Mouse (Mus musculus): ENCODE results near the gene Ccr7.

Gene Ccr7

DNA sequence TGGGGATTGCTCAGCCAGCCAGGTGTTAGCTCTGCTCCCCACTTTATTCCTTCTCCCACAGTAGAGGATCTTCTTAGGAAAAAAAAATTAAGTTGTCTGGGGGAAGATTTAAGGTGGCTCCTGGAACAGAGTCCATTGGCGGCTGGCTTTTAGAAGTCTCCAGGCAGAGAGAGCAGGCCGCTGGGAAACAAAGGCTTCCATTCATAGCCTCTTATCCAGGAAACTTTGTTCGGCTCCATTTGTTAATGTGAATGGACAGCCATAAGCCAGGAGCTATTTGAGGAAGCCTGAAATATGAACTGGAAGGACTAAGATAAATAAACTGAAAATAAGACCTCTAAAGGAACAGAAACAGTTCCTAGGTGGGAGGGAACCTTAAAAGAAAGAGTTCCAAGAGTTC is 41.8 kb downstream of the Ccr7 start:
- DNase-seq, result no peak

DNA sequence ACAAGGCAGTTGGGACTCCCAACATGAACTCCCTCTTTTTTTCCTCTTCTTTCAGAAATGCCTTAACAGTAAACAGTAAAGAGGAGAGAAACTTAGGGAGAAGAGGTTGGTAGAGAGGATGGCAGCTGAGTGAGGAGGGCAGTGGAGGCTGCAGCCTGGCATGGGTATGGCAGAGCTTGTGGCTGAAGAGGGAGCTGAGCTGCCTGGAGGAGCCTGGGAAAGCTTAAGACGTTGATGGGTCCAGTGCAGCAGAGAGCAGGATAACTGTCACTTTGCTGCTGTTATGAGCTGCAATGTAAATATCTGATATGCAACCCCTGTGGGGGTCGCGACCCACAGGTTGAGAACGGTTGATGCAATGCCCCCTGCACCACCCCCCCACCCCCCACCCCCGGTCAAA is 42.2 kb downstream of the Ccr7 start:
- DNase-seq, result no peak

DNA sequence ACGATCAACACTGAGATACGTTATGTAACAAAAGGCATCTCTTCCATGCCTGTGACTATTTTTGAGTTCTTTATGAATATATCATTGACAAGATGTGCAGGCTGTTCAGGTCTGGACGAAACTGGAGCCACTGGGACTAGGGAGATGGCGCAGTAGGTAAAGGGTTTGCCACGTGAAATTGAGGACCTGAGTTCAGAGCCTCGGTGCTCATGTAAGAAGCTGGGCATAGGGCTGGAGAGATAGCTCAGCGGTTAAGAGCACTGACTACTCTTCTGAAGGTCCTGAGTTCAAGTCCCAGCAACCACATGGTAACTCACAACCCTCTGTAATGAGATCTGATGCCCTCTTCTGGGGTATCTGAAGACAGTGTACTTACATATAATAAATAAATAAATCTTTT is 43.2 kb downstream of the Ccr7 start:
- DNase-seq, result no peak

DNA sequence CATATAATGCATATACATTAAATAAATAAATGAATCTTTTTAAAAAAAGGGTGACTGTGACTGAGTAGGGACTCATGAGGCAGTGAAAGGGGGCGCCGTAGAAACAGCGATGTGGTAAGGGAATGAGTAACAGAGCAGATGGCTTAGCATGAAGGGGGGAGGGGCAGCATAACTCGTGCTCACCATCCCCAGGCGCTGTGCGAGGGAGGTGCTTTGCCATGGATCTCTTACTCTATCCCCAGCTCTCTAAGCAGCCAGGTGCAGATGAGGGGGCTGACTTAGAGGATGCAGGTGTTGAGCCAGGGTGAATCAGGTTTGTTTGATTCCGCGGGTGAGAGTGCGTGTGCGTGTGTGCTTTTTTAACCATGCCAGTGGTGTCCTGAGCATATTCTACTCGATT is 43.7 kb downstream of the Ccr7 start:
- no peak for DNase-seq

DNA sequence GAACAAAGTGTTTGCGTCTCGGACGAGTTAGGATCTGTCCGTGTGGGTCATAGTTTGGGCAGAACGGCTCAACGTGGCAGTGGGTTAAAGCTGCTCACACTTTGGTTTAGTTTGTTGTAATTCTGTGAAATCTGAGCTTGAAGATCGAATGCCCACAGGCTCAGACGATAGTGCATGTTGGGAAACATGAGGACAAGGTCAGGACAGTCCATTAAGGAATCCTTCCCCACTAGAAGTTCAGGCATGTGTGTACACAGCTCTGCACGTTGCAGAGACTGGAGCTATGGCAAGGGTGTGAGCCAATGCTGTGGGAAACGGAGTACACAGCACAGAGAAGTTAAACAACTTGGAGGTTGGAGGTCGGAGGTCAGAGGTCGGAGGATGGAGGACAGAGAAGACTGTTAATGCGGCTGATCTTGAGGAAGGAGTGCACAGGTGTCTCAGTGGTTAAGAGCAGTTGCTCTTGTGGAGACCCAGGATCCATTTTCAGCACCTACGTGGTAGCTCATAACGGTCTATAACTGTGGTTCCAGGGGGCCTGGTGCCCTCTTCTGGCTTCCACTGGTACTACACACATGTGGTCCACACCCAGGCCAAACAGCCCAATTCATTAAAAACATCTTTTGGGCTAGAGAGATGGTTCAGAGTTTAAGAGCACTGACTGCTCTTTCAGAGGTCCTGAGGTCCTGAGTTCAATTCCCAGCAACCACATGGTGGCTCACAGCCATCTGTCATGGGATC is 44.3 kb downstream of the Ccr7 start:
- DNase-seq, result no peak

DNA sequence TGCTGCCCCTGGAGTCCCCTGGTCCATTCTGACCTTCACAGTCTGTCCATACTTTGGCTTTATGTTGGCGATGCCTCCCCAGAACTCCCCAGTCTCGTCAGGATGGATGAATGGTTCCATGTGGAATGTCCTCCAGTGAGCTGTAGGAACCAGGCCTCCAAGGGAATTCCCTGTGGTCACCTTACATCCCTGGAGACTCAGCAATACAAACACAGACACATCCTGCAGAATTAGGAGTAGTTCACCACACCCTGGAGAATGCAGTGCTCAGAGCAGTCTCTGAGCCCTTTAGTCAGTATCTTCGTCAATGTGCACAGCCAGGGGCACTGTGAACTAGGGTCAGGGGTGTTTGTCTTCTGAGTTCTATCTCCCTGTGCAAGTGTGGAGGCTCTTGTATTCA is 46.6 kb downstream of the Ccr7 start:
- no peak for DNase-seq

DNA sequence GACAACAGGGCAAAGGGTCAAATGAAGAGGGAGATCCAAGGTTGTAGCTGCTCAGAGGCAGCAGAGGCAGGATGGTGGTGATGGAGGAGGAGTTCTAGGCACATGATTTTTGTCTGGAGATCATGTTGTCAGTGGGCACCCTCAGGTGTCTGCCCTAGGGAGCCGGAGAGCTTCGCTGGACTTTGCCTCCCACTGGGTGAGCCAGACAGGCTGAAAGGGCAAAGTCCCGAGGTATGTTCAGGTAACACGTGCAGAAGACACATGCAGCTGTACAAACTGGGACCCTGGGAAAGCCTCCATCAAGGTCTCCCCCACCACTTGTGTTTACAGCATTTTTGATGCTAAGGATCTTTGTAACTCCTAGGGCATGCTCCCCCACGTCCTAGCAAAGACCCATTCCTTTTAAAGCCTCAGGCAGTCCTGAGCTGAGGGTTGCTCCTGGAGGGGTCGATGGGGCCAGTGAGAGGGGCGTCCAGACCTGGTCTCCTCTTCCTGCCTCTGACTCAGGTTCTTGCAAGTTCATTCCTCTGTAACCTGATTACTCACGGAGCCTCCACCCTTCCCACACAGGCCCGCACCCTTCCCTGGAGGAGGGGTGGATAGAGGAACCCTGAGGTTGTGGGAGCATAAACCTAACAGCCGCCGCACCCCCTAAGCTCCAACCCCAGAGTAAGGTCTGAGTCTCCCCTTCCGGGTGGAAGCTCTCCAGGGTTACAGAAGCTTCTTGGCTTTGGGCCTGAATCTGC is 48.7 kb downstream of the Ccr7 start:
- DNase-seq, result no peak

DNA sequence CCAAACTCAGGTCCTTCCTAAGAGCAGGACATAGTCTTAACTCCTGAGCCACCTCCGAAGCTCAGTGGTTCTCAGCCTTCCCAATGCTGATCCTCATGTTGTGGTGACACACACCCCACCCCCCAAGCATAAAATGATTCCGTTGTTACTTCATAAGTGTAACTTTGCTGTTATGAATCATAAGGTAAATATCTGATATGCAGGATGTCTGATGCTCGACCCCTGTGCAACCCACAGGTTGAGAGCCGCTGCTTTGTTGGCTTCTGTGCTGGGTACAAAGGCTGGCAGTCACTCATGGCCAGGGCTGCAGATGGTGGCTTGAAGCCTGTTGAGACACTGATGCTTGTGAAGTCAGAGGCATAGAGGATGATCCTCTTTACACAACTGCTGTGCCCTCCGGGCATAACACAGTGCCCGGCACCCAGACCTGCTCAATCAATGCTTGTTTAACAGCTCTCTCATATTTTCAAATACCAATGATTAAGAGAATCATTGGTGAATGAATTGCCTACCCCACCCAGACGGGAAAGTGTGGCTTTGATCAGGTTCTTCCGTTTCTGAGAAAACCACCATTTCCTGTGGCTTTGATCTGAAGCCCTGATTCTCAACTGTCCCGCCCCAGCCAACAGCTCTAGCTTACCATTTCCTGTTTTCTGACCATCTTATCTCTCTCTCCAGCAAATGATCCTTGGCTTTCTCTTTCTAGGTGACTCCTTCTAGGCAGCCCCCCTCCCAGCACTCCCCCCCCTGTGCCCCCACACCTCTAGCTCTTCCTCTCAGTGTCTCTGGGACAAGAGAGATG is 50.1 kb downstream of the Ccr7 start:
- no peak for DNase-seq

DNA sequence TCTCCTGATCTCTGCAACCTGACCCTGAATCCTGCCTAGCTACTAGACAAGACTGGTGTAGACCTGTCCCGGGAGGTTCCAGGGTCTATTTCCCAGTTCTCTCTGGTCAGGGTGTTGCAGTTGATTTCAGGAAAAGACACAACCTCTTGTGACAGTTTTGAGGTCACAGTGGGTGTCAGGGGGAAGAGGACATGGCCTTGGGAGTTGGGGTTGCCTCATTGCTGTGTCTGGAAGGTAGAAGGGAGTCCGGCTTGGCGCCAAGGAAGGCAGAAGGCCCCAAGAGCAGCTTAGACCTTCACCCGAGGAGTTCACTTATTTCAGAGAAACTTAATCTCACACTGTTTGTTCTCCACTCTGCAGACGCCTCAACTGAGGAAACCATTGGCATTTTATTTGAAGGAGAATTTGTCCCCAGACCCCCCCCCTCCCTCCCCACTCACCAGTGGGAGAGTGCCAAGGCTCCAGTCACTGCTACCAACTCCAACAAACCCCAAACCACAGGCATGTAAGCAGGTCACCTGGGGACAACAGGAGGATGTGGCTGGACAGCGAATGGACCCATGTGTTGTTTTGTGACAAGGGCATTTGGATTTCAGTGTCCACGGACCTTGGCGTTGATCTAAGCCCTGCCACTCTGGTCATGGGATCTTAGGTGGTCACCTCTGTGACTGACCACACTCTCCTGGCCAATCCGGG is 52.2 kb downstream of the Ccr7 start:
- no peak for DNase-seq

DNA sequence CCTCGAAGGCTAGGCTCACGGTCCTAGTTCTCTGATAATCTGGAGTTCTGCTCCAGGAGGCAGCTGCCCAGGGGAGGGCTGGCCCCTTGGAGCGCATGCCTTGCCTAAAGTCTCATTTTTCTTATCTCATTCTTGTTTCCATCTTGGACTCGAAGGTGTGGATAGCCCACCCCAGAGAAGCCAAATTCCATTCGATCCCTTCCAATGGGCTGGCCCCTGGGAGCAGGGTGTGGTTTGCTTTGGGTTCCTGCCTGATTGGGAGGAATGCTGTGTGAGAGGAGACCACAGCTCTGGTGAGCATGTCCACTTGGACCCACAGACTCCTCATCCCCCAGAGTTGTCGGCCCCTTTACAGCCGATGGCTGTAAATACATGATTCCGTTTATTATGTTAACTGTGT is 53.2 kb downstream of the Ccr7 start:
- no peak for DNase-seq

DNA sequence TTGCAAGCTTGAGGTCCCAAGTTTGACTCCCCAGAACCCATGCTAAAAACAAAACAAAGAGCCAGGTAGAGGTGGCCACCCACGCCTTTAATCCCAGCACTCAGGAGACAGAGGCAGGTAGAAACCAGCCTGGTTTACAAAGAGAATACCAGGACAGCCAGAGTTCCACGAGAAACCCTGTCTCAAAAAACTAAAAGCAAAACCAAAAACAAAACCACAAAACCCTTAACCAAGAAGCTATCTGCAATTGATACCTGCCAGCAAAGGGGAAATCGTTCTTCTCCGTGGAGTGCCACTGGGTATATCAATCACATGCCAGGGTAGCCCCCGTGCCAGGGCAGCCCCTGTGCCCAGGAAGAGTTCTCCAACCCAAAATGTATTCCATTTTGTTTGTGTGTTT is 54.7 kb downstream of the Ccr7 start:
- DNase-seq, result no peak

DNA sequence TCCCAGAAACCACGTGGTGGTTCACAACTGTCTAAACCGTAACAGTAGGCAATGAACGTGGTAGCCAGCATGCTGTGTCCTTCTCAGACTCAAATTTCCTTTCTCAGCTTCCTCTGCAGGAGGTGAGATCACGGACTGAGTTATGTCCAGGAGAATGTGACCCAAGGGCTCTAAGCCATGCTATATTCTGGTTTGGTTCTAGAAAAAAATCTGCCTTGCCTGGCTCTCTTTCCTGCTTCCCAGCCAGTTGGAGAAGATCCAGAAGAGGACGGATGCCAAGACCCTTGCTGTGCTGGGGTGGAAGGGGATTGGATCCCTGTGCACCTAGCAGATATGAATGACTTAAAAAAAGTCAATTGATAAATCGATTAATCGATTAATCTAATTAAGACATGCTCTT is 55.4 kb downstream of the Ccr7 start:
- no peak for DNase-seq

DNA sequence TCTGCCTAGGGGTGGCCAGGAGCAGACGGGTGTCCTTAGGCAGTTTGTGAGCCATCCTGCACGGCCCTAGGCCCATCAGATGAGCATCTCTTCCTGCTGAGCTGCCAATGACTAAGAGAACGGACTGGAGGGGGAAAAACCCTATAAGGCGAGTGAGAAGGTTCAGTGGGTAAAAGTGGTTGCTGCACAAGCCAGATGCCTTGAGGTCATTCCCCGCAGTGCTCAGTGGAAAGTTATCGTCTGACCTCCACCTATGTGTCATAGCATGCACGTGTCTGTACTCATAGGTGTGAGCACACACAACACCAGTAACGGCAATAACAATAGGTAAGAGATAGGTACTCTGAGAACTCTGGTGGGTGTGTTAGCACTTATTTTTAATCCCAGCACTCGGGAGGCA is 56.0 kb downstream of the Ccr7 start:
- DNase-seq, result no peak

DNA sequence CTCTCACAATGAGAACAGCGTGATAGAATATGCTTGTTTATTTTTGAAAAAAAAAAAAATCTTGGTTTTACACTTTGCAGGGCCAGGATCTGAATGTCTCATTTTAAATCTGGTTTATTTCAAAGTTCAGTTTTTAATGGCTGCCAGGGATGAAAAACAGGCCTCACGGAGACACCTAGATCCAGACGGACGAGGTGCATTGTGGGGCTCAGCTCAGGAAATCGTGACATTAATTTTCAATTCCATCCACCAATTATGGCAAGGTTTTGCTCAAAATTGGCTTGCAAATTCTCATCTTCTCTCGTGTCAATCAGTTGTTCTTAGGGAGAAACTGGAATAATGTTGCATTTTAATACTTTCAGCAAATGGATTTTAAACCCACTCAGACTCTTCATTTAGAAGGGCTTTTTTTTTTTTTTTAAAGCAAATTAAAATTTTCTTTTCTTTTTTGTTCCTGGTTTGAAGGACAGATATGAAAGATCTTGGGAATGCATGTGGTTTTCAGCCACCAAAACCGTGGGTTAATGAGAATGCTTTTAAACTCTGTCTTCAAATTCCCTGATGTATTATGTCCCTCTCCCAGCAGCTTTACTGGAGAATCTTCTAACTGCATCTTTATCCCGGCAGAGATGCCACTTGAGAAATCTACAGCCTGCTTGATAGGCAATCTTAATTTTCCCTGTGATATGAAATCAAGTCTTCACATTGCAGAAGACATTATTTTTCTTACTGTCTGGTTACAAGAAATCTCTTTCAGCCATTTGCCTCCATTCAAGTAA is 57.7 kb downstream of the Ccr7 start:
- no peak for DNase-seq

DNA sequence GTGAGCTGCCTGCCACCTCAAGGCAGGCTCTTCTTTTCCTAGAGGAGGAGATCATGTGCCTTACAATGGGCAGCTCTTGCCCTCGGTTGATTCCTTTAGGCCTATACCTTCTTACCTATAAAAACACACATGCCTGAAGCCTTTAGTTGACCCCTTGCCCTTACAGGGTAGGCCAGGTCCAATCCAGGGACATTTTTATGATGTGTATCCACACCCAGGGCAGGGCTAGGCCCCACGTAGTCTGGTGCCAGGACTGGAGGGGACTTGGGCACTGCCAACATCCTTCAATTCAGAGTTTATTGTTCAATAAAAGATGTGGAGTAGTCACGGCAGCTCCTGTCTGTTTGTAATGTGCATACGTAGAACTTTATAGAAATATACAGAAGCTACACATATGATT is 58.5 kb downstream of the Ccr7 start:
- no peak for DNase-seq

DNA sequence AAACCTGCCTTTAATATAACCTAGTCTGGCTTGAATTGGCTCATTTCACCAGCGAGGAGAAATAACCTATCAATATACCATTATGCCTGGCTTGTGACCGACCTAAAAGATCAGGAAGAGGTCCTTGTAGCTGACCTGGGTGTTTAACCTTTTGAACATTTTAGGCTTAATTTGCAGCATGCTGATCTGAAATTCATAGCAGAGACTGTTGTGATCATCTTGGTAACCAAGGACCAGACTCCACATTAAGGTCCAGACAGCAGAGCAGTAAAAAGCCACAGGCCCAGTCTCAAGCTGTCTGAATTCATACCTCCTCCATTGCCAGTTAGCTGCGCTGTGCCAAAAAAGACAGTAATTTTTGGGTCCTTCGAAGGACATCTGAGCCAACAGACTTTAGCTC is 59.1 kb downstream of the Ccr7 start:
- DNase-seq, result no peak

DNA sequence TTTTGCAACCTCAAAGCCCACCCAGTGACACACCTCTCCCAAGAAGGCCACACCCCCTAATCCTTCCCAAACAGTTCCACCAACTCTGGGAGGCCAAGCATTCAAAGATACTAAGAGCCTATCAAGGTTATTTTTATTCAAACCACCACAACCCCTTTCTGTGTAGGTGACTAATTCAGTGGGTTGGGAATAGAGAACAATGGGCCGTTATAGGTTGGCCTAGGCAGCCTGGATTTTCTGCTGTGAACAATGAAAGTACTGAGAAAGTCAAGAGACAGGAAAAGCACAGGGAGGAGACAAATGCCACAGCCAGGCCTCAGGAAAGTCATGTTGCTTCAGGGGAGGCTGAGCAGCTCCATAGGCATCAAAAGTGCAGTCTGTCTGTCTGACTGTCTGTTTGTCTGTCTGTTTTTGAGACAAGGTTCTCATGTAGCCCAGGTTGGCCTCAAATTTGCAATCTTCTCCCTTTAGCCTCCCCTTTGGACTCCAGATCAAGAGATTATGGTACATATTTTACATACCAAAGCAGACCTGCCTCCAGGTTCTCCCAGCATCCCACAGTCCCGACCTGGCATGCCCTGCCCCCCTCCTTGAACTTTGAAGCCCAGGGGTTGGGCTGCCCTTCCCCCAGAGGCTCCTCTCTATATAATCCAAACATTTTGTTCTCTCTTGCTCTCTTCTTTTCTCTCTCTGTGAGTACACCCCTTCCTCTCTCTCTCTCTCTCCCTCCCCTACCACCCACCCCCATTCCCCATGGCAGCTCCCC is 59.8 kb downstream of the Ccr7 start:
- no peak for DNase-seq

All from cerebellum, adult 18-20 months (tissue).